Mouse (Mus musculus) midbrain, embryonic 11.5 days (tissue): ENCODE results near the gene Tatdn2. TPM values are rescaled to one million over a fixed set of nuclear protein-coding genes. Genes with fewer than 3 reads are reported as not detected.

Experiments used
- ATAC-seq: fragments of 200-750 bp; cut with Nextera tagmentation; 2 replicates; pipeline ENCODE4 v1.8.0; 2017; ENCODE audit warnings: moderate TSS enrichment, moderate library complexity; ENCODE audit not compliant: low FRiP score
- DNase-seq: peaks from one replicate; pipeline ENCODE4 v3.0.0; 2015; ENCODE audit warnings: low spot score; ENCODE audit errors: missing footprints
- H3K27ac ChIP-seq: fragments of 300-500 bp; sonication (generic); 2 replicates; pipeline ENCODE4 v1.5.1; 2014; ENCODE audit warnings: low read depth, low read length
- H3K27me3 ChIP-seq: fragments of 300-500 bp; sonication (generic); 2 replicates; pipeline ENCODE4 v1.6.1; 2014; ENCODE audit warnings: mild to moderate bottlenecking, low read length, moderate library complexity, mixed read lengths; ENCODE audit not compliant: control insufficient read depth, insufficient read depth
- H3K36me3 ChIP-seq: fragments of 300-500 bp; sonication (generic); 2 replicates; pipeline ENCODE4 v1.6.1; 2014; ENCODE audit warnings: mild to moderate bottlenecking, low read length, moderate library complexity, mixed read lengths; ENCODE audit not compliant: control insufficient read depth, insufficient read depth
- H3K4me1 ChIP-seq: fragments of 300-500 bp; sonication (generic); 2 replicates; pipeline ENCODE4 v1.6.1; 2014; ENCODE audit warnings: low read length; ENCODE audit not compliant: control insufficient read depth, insufficient read depth
- H3K4me2 ChIP-seq: fragments of 300-500 bp; sonication (generic); 2 replicates; pipeline ENCODE4 v1.6.1; 2014; ENCODE audit warnings: mild to moderate bottlenecking, moderate library complexity
- H3K4me3 ChIP-seq: fragments of 300-500 bp; sonication (generic); 2 replicates; pipeline ENCODE4 v1.5.1; 2014; ENCODE audit warnings: low read depth, low read length
- H3K9ac ChIP-seq: fragments of 300-500 bp; sonication (generic); 2 replicates; pipeline ENCODE4 v1.6.1; 2014; ENCODE audit warnings: low read length
- H3K9me3 ChIP-seq: fragments of 300-500 bp; sonication (generic); 2 replicates; pipeline ENCODE4 v1.6.1; 2016; ENCODE audit warnings: low read length; ENCODE audit not compliant: control insufficient read depth
- WGBS: fragments of 180-500 bp; shearing (Covaris S2); extraction: QIAGEN DNeasy Blood & Tissue Kit; methylation state at CpG from one replicate; pipeline ENCODE4 v1.1.7; 2014; 5-methylcytosine and 5-hydroxymethylcytosine counted together
- polyA plus RNA-seq: library from polyadenylated mRNA; unstranded; fragments of >200 nt; fragmentation: Nextera tagmentation; extraction: Ambion mirVana; gene quantifications from 2 replicates; pipeline ENCODE4 v1.2.1, GENCODE M21; 2014

The Tatdn2 gene
- polyA plus RNA-seq, 1 experiment from 2014 or later = 1.0 TPM

DNA sequence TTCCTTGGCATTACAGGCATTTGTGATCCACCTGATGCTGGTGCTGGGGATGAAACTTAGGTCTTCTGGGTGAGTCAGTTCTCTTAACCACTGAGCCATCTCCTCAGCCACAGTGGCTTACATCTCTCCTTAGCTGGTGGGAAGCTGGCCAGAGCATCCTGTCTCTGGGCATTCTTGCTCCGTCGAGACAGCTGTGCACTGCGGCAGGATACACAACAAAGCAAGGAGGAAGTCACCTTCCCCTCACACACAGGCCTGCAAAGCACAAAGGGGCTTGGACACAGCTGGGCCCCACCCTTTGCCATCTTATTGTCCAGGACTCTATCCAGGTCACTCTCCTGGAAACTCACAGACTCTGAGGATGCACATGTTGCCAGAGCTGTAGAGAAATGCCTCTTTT, 38.6 kb upstream of the Tatdn2 start:
- no peak for ATAC-seq
- Histone ChIP-seq H3K9me3 (no peaks in the 10 kb centered on the region), H3K4me3 (no peak overlapping the region), H3K4me2 (no peak overlapping the region), H3K9ac (no peak overlapping the region), H3K27me3 (no peaks in the 10 kb centered on the region), H3K36me3 (no peaks in the 10 kb centered on the region), H3K27ac (no peak overlapping the region), H3K4me1 (no peaks in the 10 kb centered on the region)
- DNase-seq = no peak
- WGBS = 74% methylated on average over 3 of the region's 3 CpGs

- ATAC-seq (no peak), DNase-seq (no peak)
- H3K9me3 ChIP-seq = no peaks in the 10 kb centered on the region
- H3K27ac ChIP-seq = no peak overlapping the region
- no peak overlapping the region for H3K4me3 ChIP-seq
- no peaks in the 10 kb centered on the region for H3K27me3 ChIP-seq
- no peak overlapping the region for H3K9ac ChIP-seq
- H3K36me3 ChIP-seq = no peaks in the 10 kb centered on the region
- no peak overlapping the region for H3K4me2 ChIP-seq
- WGBS = 80% methylated on average over 8 of the region's 8 CpGs
- no peaks in the 10 kb centered on the region for H3K4me1 ChIP-seq
Measured at GRCm38 (mm10) chr6:113659648-113660491, 37.0 kb upstream of the Tatdn2 start.

DNA sequence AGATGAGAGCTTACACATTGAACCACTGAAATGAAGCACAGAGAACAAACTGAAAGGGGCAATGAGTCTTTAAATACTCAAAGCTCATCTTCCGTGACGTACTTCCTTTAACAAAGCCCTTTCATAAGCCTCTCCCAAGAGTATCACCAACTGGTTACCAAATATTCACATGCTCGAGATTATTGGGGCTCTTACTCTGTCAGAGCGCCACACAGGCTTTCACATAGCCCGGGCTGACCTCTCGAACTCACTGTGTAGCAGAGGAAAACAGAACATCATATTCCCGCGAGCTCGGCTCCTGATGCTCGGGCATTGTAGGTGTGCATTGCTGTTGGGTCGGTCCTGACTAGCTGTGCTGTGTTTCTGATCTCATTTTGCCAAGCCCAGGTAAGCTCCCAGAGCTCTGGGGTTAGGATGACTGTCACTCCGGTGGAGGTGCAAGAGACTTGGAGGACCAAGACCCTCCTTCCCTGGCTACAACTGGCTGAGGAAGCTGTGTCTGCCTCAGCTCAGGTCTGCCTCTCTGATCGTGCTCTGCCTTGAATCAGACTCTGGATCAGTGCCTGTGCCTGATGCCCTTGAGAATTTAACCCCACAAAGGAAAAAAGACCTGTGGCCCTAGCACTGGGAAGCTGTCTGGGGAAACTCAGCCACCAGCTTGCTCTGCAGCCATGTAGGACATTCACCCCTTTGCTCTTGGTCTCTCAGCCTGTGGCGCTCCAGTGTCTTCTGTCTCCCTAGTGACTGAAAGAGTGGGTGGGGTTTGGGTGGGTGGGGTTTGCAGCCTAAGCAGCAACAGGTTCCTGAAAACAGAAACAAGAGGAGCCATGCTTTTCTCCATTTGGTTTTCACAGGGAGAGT, 36.1 kb upstream of the Tatdn2 start:
- no peak for DNase-seq
- Histone ChIP-seq H3K36me3 (no peaks in the 10 kb centered on the region), H3K27me3 (no peaks in the 10 kb centered on the region), H3K4me2 (no peak overlapping the region), H3K9me3 (no peaks in the 10 kb centered on the region), H3K4me1 (no peaks in the 10 kb centered on the region), H3K27ac (no peak overlapping the region), H3K4me3 (no peak overlapping the region), H3K9ac (no peak overlapping the region)
- ATAC-seq = no peak
- WGBS = 75% methylated on average over 14 of the region's 14 CpGs

DNA sequence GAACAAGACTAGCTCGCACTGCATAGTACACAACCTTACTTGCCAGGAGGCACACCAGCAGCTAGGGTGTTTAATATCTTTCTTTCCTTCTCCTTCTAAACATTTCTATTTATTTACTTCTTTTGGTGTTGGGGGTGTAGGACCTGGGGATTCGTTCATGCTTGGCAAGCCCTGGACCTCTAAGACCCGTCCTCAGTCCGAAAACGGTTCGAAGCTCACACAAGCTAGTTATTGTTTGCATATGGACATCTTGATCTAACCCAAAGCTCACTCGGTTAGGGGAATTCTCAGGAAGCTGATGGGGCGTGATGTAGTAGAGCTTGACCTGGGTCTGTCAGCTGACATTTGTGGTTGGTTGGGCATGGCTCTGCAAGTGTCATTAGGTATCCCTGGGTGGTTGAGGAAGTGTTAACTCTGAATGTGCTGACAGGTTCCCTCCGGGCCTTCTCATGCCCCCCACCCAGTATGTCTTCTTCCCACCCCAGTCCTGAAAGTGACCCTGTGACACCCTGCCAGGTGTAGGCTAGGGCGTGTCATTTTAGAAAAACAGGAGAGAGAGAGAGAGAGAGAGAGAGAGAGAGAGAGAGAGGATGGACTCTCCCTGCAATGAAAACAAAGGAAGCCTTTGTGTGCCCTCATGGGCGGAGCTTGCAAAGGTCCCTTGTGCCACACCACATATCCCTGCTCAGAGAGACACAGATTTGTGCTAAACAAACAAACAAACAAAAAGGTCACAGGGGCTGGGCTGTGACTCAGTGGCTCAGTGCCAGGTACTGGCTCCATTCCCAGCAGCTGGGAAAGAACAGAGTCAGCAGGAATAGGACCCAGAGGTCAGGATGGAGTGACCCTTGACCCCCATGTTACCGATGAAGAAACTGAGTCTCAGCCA, 35.3 kb upstream of the Tatdn2 start:
- no peaks in the 10 kb centered on the region for H3K4me1 ChIP-seq
- H3K36me3 ChIP-seq = no peaks in the 10 kb centered on the region
- H3K9ac ChIP-seq = no peak overlapping the region
- no peaks in the 10 kb centered on the region for H3K27me3 ChIP-seq
- WGBS = 69% methylated on average over 12 of the region's 12 CpGs
- no peak overlapping the region for H3K4me2 ChIP-seq
- DNase-seq (no peak), ATAC-seq (no peak)
- H3K4me3 ChIP-seq = no peak overlapping the region
- H3K27ac ChIP-seq = no peak overlapping the region
- no peaks in the 10 kb centered on the region for H3K9me3 ChIP-seq

DNA sequence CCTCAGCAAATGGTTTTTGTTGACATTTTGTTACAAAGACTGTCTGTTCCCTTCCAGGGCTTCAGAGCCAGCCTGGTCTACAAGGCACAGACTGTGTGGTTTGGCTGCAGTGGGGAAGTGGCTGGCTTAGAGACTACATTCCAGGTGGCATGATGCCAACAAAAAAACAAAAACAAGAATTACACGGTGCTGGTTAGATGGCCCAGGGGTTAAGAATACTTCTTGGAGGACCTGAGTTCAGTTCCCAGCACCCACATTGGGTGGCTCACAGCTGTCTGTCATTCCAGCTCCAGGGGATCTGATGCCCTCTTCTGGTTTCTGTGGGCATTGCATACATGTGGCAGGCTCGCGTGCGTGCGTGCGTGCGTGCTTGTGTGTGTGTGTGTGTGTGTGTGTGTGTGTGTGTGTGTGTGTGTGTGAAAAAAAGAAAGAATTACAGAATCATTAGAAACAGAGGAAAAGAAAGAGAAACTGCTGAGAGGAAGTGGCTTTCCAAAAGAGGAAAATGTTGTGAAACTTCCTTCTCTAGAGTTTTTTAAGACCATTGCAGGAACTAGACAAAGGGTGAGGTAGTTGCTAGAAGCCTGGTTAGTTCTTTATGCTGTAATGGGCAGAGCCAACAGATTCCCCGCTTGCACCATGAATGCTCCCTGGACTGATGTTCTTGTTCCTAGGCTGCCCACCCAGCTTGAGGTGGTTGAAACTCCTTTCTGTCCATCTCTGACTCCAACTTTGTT, 33.7 kb upstream of the Tatdn2 start:
- Histone ChIP-seq H3K4me1 (no peaks in the 10 kb centered on the region), H3K27ac (no peak overlapping the region), H3K27me3 (no peaks in the 10 kb centered on the region), H3K36me3 (no peaks in the 10 kb centered on the region), H3K9me3 (no peaks in the 10 kb centered on the region), H3K4me2 (no peak overlapping the region), H3K4me3 (no peak overlapping the region), H3K9ac (no peak overlapping the region)
- DNase-seq = no peak
- no peak for ATAC-seq
- WGBS = 94% methylated on average over 8 of the region's 8 CpGs

GRCm38 (mm10) chr6:113664305-113664704, 32.5 kb upstream of the Tatdn2 start:
- Histone ChIP-seq H3K36me3 (no peaks in the 10 kb centered on the region), H3K4me2 (no peak overlapping the region), H3K4me1 (peaks cover 3% of the 10 kb centered on the region; the same call in 1 of the 2 replicates), H3K9ac (no peak overlapping the region), H3K9me3 (no peaks in the 10 kb centered on the region), H3K27me3 (no peaks in the 10 kb centered on the region), H3K4me3 (no peak overlapping the region), H3K27ac (no peak overlapping the region)
- DNase-seq (no peak), ATAC-seq (no peak)
- 87% methylated on average over 7 of the region's 7 CpGs for WGBS

- Histone ChIP-seq H3K36me3 (no peaks in the 10 kb centered on the region), H3K27me3 (no peaks in the 10 kb centered on the region), H3K4me1 (peaks cover 3% of the 10 kb centered on the region; the same call in 1 of the 2 replicates), H3K4me3 (no peak overlapping the region), H3K4me2 (no peak overlapping the region), H3K9me3 (no peaks in the 10 kb centered on the region), H3K9ac (no peak overlapping the region), H3K27ac (no peak overlapping the region)
- WGBS = 66% methylated on average over 8 of the region's 8 CpGs
- ATAC-seq (no peak), DNase-seq (no peak)
Measured at GRCm38 (mm10) chr6:113667611-113668122, 29.2 kb upstream of the Tatdn2 start.
